Mouse (Mus musculus) hindbrain, embryonic 12.5 days (tissue): Measurements from ENCODE around the gene Mtmr14. TPM values are rescaled to one million over a fixed set of nuclear protein-coding genes. Genes with fewer than 3 reads are reported as not detected.

Experiments used
- ATAC-seq: fragments of 200-750 bp; cut with Nextera tagmentation; 2 replicates; pipeline ENCODE4 v1.8.0; 2017; ENCODE audit warnings: moderate TSS enrichment; ENCODE audit not compliant: low FRiP score
- H3K27ac ChIP-seq: fragments of 300-500 bp; sonication (generic); 2 replicates; pipeline ENCODE4 v1.5.1; 2016; ENCODE audit warnings: mild to moderate bottlenecking
- H3K27me3 ChIP-seq: fragments of 300-500 bp; sonication (generic); 2 replicates; pipeline ENCODE4 v1.6.1; 2016; ENCODE audit warnings: mild to moderate bottlenecking
- H3K36me3 ChIP-seq: fragments of 300-500 bp; sonication (generic); 2 replicates; pipeline ENCODE4 v1.6.1; 2016; ENCODE audit warnings: mild to moderate bottlenecking
- H3K4me1 ChIP-seq: fragments of 300-500 bp; sonication (generic); 2 replicates; pipeline ENCODE4 v1.6.1; 2016
- H3K4me2 ChIP-seq: fragments of 300-500 bp; sonication (generic); replicated peaks from 2 replicates; pipeline ENCODE4 v1.6.1; 2016; ENCODE audit warnings: mild to moderate bottlenecking
- H3K4me3 ChIP-seq: fragments of 300-500 bp; sonication (generic); 2 replicates; pipeline ENCODE4 v1.5.1; 2016; ENCODE audit warnings: mild to moderate bottlenecking
- H3K9ac ChIP-seq: fragments of 300-500 bp; sonication (generic); 2 replicates; pipeline ENCODE4 v1.6.1; 2016; ENCODE audit warnings: mild to moderate bottlenecking, moderate library complexity
- H3K9me3 ChIP-seq: fragments of 300-500 bp; sonication (generic); replicated peaks from 2 replicates; pipeline ENCODE4 v1.6.1; 2016; ENCODE audit warnings: mild to moderate bottlenecking
- WGBS: fragments of 180-500 bp; shearing (Covaris S2); methylation state at CpG from one replicate; pipeline ENCODE4 v1.1.7; 2016; 5-methylcytosine and 5-hydroxymethylcytosine counted together
- polyA plus RNA-seq: library from polyadenylated mRNA; unstranded; fragments of >200 nt; fragmentation: Nextera tagmentation; extraction: Ambion mirVana; gene quantifications from 2 replicates; pipeline ENCODE4 v1.2.1, GENCODE M21; 2016

The Mtmr14 gene
- polyA plus RNA-seq, 1 experiment from 2014 or later: 43.8 TPM

DNA sequence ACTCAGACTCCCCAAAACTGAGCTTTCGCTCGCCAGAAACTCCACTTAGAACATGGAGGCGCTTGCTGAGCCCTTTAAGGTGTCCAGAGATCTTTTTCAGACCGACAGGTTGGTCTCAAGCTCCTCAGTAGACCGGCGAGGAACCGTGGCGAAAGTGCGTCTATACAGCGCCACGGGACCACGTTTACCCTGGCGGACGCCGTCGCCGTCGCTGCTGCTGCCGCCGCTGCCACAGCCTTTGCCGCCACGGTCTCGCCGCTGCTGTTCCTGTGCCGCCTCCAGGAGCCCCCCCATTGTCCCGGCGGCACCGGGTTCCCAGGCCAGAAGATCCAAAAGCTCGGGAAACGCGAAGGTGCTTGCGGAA lies 69.3 kb downstream of the Mtmr14 start, which contains the start of gene Brpf1:
TSS of gene Brpf1 (plus strand) at position 152 of the 364 bp plus-strand sequence.
- Histone ChIP-seq H3K27me3 (no peaks in the 10 kb centered on the region), H3K4me3 (peak within 1 kb of the TSS; percentile 84), H3K9me3 (no peaks in the 10 kb centered on the region), H3K4me2 (peak within 1 kb of the TSS; percentile 100), H3K27ac (peak within 1 kb of the TSS; percentile 98), H3K4me1 (peaks cover 21% of the 10 kb centered on the region), H3K36me3 (peaks cover 15% of the 10 kb centered on the region), H3K9ac (peak within 1 kb of the TSS; percentile 96)
- WGBS: under 1% methylated on average over 32 of the region's 32 CpGs
- peak; percentile 54 for ATAC-seq

DNA sequence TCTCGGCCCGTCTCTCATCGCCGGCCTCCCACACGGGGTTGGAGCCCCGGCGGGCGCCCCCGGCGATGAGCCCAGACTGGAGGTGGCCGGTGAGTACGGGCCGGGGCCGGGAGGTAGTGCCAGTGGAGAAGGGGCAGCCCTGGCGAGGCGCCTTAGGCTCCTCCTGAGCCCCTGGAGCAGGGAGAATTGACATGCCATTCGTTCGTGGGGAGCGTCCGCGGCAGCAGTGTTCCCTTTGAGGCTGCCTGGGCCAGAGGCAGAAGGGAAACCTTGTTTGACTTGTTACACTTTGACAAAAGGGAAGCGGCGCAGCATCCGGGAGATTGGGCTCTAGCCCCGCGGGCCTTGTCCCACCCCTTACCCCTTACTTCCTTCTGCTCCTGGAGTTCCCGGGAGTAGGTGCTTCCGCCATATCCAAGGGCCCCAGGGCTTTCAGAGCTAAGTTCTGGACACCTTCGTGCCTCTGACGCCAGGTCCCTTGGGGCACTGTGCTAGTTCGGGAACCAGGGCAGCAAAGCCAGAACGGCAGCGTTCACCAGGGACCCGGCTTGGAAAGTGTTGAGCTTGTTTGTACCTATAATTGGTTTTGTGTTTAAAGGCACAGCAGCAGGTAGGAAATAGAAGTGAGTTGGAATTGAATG lies 70.0 kb downstream of the Mtmr14 start:
- peaks cover 21% of the 10 kb centered on the region for H3K4me1 ChIP-seq

DNA sequence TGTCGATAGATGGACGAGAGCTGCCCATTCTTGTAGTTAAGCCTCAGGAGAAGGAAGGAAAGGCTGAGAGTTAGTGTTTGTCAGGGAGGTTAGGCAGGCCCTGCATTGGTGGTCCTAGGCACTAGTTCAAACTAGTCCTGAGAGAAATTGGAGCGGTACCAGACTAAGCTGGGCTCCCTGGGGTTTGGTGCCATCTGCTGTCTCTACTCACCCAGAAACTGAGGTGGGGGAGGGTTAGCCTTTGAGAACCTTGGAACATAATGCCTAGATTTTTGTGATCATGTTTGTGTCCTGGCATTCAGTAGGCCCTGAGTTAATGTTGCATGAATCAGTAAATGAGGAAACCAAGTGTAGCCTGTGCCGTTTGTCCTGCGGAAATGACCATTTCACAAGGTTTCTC lies 70.5 kb downstream of the Mtmr14 start:
- ATAC-seq: no peak
- peaks cover 21% of the 10 kb centered on the region for H3K4me1 ChIP-seq
- no peaks in the 10 kb centered on the region for H3K9me3 ChIP-seq
- 34% methylated on average over 5 of the region's 5 CpGs for WGBS
- H3K27ac ChIP-seq: peak overlapping the region; percentile 98; the same call in 1 of the 2 replicates
- H3K4me3 ChIP-seq: peak overlapping the region; percentile 84
- H3K4me2 ChIP-seq: peak overlapping the region; percentile 100
- no peaks in the 10 kb centered on the region for H3K27me3 ChIP-seq
- peaks cover 26% of the 10 kb centered on the region for H3K36me3 ChIP-seq
- H3K9ac ChIP-seq: peak overlapping the region; percentile 96

More for the DNA sequence above, 70.0 kb downstream of the Mtmr14 start:
- peak overlapping the region; percentile 96 for H3K9ac ChIP-seq
- under 1% methylated on average over 28 of the region's 34 CpGs for WGBS
- no peak; the same call in 1 of the 2 replicates for ATAC-seq
- peak overlapping the region; percentile 84 for H3K4me3 ChIP-seq
- H3K9me3 ChIP-seq: no peaks in the 10 kb centered on the region
- peak overlapping the region; percentile 100 for H3K4me2 ChIP-seq
- peaks cover 21% of the 10 kb centered on the region for H3K36me3 ChIP-seq
- peak overlapping the region; percentile 98 for H3K27ac ChIP-seq
- H3K27me3 ChIP-seq: no peaks in the 10 kb centered on the region

DNA sequence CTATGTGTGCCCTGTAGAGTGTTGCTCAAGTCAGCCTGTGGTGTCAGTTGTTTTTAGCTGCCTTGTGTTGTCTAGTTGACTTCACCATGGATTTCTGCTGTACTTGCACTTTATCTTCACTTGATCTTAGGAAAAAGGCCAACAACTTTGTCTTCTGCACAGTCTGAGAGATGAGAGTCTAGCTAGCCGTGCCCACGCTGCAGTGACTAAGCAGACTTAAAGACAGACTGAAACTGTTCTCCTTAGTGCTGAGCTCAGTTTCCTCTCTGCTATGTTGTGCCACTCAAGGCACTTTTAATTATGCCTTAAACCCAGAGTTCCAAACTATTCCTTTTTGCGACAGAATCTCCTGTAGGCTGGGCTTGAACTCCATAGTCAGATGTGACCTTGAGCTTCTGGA lies 78.3 kb downstream of the Mtmr14 start:
- no peak overlapping the region for H3K4me2 ChIP-seq
- no peaks in the 10 kb centered on the region for H3K27me3 ChIP-seq
- 98% methylated on average over 3 of the region's 3 CpGs for WGBS
- no peak overlapping the region for H3K27ac ChIP-seq
- no peaks in the 10 kb centered on the region for H3K9me3 ChIP-seq
- no peak overlapping the region for H3K9ac ChIP-seq
- no peak overlapping the region for H3K4me3 ChIP-seq
- peaks cover 88% of the 10 kb centered on the region for H3K36me3 ChIP-seq
- ATAC-seq: no peak
- H3K4me1 ChIP-seq: no peaks in the 10 kb centered on the region

DNA sequence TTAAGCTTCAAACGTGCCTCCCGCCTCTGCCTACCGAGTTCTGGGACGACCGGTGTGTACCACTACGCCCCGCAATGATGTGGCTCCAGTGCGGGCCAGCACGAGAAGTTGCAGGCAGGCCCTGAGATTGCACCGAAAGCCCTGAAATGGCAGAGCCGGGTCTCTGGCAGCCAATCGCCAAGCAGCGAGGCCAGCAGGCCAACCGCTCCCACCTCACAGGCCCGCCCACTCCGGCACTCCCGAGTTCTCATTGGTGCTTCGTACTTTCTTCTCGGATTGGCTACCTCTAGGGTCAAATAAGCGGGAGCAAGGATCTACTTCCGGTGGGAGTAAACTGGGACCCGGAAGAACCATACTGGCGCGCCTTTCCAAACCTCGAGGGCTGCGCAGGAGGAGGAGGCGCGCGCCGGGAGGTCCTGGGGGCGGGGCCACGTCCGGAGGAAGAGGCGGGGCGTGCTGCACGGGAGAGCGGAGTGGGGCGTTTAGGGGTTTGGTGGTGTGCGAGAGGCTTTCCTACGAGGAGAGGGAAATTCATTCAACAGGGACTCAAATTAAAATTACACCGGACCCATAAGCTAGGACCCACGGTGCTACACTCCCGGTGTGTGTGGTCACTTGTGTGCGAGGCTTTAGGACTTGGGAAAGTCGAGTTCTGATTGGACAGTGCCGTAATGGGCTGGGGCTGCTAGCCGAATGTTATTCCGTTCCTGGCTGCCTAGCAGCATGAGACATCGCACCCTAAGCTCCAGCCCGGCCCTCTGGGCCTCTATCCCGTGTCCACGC lies 89.1 kb downstream of the Mtmr14 start, which contains the start of gene Ogg1:
TSS of gene Ogg1 (plus strand) at position 440 of the 783 bp plus-strand sequence.
- ATAC-seq: peak; percentile 99
- Histone ChIP-seq H3K9me3 (no peaks in the 10 kb centered on the region), H3K4me2 (peak within 1 kb of the TSS; percentile 93), H3K27ac (peak within 1 kb of the TSS; percentile 91), H3K4me1 (peaks cover 18% of the 10 kb centered on the region), H3K36me3 (peaks cover 42% of the 10 kb centered on the region), H3K27me3 (no peaks in the 10 kb centered on the region), H3K9ac (peak within 1 kb of the TSS; percentile 85), H3K4me3 (peak within 1 kb of the TSS; percentile 47)
- WGBS: under 1% methylated on average over 52 of the region's 52 CpGs

DNA sequence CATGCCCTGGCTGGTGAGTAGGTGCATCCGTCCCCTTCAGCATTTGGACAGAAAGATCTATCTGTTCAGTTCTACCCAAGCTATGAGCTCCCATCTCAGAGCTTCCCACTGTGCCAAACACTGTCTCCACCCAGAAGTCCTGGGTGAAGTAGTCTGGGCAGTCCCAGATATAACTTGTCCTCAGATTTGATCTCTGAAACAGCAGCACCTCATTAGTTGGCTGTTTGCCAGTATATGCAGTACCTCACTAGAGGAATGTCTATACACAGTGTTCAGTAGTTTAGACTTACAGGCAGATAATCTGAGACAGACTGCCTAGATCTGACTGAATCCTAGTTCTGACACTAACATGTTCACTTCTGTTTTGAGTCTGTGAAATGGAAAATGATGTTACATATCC lies 91.8 kb downstream of the Mtmr14 start:
- Histone ChIP-seq H3K9ac (no peak overlapping the region), H3K9me3 (no peaks in the 10 kb centered on the region)

DNA sequence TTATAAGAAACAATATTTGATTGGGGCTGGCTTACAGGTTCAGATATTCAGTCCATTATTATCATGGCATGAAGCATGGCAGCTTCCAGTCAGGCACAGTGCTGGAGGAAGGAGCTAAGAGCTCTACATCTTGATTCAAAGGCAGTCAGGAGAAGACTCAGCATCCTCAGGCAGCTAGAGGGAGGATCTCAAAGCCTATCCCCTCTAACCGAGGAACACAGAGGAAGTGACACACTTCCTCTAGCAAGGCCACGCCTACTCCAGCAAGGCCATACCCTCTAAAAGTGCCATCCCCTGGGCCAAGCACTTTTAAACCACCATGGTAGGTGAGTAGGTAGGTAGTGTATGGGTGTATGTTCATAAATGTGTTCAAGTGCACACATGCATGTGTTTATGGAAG lies 92.9 kb downstream of the Mtmr14 start:
- Histone ChIP-seq H3K4me1 (peaks cover 18% of the 10 kb centered on the region), H3K27me3 (no peaks in the 10 kb centered on the region), H3K4me2 (no peak overlapping the region), H3K27ac (no peak overlapping the region), H3K36me3 (peaks cover 39% of the 10 kb centered on the region), H3K4me3 (no peak overlapping the region), H3K9ac (no peak overlapping the region), H3K9me3 (no peaks in the 10 kb centered on the region)
- no peak for ATAC-seq
- WGBS: 72% methylated on average over 2 of the region's 2 CpGs

More for the DNA sequence above, 91.8 kb downstream of the Mtmr14 start:
- ATAC-seq: no peak
- Histone ChIP-seq H3K4me2 (no peak overlapping the region), H3K36me3 (peaks cover 37% of the 10 kb centered on the region), H3K27me3 (no peaks in the 10 kb centered on the region), H3K4me3 (no peak overlapping the region), H3K27ac (no peak overlapping the region), H3K4me1 (peaks cover 21% of the 10 kb centered on the region)
- 92% methylated on average over 1 of the region's 1 CpGs for WGBS

Other genes with a start within 250 kb of the Mtmr14 start
- gene Thumpd3, start 191.6 kb upstream of the Mtmr14 start, polyA plus RNA-seq: 56.6 and 63.3 TPM in 2 replicates
- gene Setd5, start 160.5 kb upstream of the Mtmr14 start, polyA plus RNA-seq: 67.1 and 74.1 TPM in 2 replicates
- 41.1 and 43.0 TPM in 2 replicates for gene Lhfpl4, start 42.5 kb upstream of the Mtmr14 start, polyA plus RNA-seq
- 0.39 and 0.42 TPM in 2 replicates for gene Cpne9, start 44.5 kb downstream of the Mtmr14 start, polyA plus RNA-seq
- 28.2 and 28.4 TPM in 2 replicates for gene Brpf1, start 69.3 kb downstream of the Mtmr14 start, polyA plus RNA-seq
- 11.1 and 12.0 TPM in 2 replicates for gene Ogg1, start 89.1 kb downstream of the Mtmr14 start, polyA plus RNA-seq
- gene Camk1, start 106.1 kb downstream of the Mtmr14 start, polyA plus RNA-seq: 72.5 and 78.4 TPM in 2 replicates
- gene Tada3, start 140.0 kb downstream of the Mtmr14 start, polyA plus RNA-seq: 64.5 and 66.0 TPM in 2 replicates
- 363 and 371 TPM in 2 replicates for gene Arpc4, start 140.3 kb downstream of the Mtmr14 start, polyA plus RNA-seq
- 8.0 and 8.9 TPM in 2 replicates for gene Ttll3, start 151.4 kb downstream of the Mtmr14 start, polyA plus RNA-seq
- 22.0 and 26.1 TPM in 2 replicates for gene Rpusd3, start 181.5 kb downstream of the Mtmr14 start, polyA plus RNA-seq
- not detected in 2 replicates for gene Cidec, start 197.9 kb downstream of the Mtmr14 start, polyA plus RNA-seq
- 69.2 and 71.3 TPM in 2 replicates for gene Jagn1, start 204.7 kb downstream of the Mtmr14 start, polyA plus RNA-seq
- 0.74 and 1.1 TPM in 2 replicates for gene Il17re, start 220.6 kb downstream of the Mtmr14 start, polyA plus RNA-seq
- 5.4 and 6.0 TPM in 2 replicates for gene Il17rc, start 233.6 kb downstream of the Mtmr14 start, polyA plus RNA-seq
- 47.5 and 54.3 TPM in 2 replicates for gene Creld1, start 245.5 kb downstream of the Mtmr14 start, polyA plus RNA-seq